Mouse (Mus musculus) ovary, postnatal 36 days (tissue): ENCODE results near the gene Nploc4.

Experiments
- DNase-seq: peaks from one replicate; pipeline ENCODE4 v3.0.0; 2022; ENCODE audit warnings: low spot score, mixed read lengths

Gene Nploc4

DNA sequence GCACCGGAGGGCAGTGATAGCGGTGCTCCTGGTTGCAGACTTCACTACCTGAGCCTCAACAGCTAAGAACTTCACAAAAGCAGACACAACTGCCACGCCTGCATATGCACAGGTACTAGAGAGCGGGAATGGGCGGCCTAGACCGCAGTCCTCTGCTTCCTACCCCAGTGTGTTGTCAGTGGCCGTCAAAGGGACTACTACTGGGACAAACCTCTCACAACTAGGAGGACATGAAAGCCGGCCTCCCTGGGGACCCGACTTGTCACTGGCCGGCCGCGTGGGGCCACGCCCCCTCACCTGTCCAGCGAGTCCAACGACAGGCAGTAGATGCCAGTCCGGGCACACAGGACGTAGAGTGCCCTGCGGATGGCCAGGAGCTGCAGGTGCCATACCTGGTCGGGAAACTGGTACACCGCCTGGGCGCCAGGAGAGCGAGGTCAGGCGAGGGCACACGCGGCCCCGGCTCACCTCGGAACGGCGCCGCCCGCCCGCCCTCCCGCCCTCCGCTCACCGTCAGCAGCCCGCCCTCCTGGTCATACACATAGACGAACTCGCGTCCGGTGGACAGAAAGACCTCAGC, 59.4 kb downstream of the Nploc4 start:
- peak; percentile 44 for DNase-seq

DNA sequence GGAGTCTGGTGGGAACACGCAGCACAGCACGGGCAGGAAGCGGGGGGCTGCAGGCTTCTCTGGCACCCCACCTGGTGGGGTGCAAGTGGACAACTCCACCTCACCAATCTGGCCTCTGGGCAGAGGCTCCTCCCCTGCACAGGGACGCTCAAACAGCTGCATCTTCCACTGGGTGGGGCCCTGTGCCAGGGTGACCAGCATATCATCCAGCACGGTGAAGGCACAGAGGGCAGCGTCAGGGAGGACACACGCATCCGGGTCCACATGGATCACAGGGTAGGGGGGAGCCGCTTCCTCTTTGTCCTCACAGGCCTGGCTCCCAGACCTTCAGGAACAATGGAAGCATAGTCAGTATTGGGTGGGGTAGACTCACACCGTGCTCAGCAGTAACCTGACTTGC, 60.2 kb downstream of the Nploc4 start:
- no peak for DNase-seq

DNA sequence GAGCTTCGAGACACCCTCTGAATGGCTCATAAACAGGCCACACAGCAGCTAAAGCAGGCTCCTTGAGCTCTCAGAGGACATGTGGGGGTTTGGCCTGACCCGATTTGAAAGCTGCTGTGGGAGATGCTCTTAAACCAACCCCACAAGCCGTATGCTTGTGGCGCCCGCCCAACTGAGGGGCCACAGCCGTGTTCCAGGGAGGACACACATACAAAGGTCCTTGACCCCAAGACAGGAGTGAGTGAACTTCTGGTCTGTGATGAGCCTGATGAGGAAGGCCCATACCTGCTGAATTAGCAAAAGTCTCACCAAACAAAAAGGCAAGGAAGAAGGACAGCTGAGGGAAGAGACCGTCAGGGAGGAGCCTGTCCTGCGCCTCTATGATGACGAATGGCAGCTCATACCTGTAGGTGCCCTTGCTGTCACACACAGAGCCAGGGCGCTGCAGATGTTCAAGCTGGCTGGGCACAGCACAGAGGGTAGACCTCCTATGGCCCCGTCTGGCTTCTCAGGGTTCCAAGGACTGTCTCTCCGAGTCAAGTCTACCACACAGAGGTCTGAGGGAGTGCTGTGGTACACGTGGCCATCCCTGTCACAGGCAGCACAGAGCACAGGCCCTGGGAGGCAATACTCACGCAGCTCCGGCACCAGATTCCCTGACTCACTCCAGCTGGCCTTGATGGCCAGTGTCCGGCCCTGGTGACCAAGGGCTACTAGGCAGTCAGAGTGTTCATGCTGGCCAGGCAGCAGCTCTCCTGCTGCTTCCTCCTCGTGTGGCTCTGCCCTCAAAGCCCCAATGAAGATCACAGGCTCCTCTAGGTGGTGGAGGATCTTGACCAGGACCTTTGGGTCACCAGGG, 61.0 kb downstream of the Nploc4 start:
- DNase-seq = no peak

DNA sequence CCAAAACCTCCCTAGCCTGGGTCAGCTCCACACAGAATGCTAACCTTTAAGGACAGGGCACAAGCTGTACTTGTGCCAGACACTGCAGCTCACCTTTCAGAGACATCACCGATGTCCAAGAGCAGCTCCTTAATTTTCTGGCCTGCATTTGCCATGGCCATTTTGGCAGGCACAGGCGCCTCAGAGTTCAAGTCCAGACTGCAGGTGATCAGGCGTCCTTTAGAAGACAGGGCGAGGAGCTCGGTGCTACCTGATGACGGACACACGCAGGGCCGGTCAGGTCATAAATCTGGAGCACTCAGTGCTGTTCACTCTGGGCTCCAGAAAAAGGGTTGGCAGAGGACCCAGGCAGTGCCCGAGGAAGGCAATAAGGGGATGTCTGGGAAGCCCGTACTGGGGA, 62.2 kb downstream of the Nploc4 start:
- DNase-seq = no peak

DNA sequence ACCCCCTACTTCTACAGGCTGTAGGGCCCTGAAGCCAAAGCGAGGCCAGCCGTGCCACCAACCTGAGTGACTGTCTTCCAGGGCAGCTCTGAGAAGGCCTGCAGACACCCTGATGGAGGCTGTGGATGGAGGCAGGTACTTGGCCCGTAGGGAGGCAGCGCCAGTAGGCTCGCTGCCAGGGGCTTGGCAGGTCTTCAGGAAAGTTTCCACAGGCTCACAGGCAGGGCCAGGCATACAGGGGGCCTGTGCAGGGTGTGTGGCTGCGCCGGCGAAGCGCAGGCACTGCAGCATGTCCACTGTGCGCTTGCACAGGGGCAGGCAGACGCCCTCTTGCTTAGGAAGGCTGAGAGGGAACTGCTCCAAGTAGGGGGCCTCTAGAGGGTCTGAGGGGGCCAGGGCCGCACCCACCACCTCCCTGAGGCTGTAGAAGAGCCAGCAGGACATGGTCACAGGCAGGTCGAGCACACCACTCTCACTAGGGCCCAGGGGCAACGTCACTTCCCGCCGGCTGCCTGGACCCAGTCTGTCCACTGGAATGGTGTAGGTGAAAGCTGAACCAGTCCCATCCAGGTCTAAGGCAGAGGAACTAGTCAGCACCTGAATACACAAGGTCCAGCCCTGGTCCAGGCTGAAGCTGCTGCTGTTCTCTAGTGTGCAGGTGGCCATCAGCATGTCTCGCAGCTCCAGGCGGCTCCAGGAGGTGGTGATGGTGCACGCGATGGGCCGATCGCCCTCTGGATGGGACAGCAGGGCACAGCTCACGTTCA, 63.5 kb downstream of the Nploc4 start:
- peak; percentile 68 for DNase-seq

DNA sequence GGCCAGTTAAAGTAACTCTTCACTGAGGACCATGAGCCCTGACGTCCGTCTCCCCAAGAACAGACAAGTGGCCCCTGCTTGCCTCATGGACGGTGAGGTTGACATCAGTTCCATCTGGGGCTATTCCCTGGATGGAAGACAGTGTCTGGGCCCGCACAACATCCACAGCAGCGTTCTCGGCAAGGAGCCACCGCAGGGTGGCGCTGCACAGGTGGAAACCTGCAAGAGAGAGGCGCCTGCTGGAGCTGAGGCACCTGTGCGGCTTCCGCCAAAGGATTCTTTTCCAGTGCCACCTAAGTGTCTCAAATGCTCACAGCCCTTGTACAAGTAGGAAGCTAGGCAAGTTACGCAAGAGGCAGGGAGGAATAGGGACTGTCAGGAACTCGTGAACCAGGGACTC, 64.5 kb downstream of the Nploc4 start:
- DNase-seq = no peak

DNA sequence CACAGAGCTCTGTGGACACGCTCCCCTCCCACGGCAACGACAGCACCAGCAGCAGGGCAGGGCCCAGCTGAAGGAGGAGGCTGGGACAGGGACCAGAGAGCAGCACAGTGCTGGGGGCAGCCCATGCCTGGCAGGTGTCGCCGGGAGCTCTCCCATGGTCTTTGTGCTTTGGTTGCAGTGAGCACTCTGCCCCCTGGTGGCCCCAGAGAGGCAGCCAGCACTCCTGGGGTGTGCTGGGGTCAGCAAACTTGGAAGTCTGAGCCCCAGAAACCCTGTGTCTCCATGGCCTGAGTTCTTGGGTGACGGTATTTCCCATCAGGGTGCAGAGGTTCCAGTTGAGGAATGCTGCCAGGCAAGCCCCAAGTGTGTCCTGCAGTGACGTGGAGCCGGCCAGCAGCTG, 67.9 kb downstream of the Nploc4 start:
- peak; percentile 71 for DNase-seq

DNA sequence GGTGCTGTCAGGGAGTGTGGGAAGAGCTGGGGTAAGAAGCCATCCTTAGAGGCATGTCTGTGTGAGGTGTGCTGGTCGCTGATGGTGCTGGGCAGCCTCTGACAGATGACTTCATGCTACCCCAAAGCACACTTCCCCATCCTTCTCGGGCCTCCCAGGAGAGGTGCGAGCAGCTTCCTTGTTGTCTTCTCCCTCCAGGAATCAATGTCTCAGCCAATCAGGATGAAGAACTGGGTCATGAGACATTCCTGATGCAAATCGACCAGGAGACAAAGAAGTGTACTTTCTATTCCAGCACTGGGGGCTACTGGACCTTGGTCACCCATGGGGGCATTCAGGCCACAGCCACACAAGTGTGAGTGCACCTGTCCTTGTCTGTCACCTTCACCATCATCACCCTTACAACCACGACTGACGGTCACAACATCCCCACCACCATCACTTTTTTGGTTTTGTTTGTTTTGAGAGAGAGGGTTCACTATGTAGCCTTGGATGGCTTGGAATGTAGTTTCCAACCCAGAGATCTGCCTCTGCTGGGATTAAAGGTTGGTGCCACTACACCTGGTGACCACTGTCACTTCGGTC, 71.0 kb downstream of the Nploc4 start:
- DNase-seq = no peak

DNA sequence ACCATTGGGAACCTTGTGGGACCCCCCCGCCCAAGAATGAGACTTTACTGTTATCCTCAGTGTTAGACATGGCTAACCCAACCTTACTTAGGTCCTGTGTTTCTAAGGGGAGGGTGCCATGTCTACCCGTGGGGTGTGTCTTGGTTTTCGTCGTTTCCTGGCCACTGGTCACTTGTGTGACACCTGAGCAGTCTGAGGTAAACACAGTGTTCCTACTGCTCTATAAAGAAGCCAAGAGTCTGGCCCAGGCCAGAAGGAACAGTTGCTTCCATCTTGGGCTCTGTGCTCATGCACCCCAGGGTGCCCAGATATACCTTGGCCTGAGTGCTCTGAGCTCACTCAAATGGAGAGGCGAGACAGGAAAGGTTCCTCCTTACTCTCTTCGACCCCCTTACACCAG, 74.6 kb downstream of the Nploc4 start:
- no peak for DNase-seq

DNA sequence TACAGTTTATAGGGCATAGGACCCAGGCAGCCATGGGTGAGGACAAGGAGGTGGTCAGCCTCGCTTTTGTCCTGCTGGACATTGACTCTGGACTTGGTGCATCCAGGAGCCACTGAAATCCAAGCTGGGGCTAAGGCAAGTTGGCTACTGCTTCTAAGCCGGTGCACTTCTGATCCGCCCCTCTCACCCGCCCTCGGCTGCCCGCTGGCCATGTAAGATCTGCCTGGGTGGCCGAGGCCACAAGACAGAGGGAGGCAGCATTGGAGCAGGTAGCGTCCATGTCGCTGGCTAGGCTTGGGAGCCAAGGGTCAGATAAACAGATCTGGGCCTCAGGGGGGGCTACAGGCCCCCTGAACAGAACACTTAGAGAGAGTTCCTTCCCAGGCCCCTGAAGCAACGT, 76.2 kb downstream of the Nploc4 start, which contains the start of gene Fscn2:
Fscn2 (plus strand) TSS at position 240 of the 400 bp plus-strand sequence.
- DNase-seq = no peak

DNA sequence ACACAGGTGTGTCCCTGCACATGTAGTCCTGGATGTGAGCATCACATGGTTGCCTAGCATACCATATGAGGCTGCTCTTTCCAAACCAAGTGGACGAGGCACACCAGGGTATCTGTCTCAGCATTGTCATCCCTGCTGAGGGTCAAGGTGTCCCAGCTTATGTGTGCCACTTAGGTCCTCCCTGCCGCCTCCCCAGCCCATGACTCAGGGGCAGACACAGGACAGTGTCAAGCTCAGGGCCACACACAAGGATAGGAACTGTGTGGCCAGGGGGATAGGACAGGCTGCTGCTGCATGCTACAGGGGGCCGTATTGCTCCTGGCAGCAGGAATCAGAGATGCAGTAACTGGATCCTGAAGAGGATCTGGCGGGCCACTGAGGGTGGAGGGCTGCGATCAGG, 76.8 kb downstream of the Nploc4 start:
- DNase-seq = no peak

DNA sequence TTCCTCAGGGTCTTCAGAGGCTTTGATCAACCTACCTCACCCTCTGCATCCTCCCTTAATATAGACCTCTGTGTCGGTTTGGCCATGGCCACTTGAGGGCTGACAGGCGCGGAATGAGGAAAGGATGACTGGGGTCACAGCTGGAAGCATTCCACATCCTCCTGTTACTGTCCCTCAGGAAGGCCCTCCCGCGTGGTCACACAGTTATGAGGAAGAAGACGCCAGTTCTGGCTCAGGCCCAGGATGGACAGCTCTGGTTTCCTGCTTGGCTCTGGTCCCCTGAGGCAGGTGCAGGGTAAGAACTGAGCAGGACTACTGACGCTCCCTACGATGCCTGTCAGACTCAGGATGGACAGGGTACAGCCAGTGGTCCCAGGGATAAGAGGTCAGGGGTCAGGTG, 77.4 kb downstream of the Nploc4 start:
- no peak for DNase-seq

DNA sequence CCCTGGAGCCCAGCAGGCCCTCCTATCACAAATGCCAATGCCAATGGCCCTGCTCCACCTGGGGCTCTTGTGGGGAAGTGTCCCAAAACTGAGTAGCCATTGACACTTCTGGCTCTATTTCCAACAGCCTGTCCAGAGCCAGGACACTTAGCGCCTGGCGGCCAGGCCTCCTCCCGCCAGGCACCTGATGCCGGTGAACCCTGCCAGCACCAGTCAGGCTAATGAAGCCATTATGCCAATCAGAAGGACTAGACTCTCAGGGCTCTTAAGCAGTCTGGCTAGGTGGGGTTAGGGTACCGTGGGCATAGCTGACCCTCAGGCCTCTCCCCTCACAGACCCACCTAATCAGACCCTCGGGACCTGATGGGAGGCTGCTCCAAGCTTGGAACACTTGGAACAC, 78.1 kb downstream of the Nploc4 start:
- no peak for DNase-seq

DNA sequence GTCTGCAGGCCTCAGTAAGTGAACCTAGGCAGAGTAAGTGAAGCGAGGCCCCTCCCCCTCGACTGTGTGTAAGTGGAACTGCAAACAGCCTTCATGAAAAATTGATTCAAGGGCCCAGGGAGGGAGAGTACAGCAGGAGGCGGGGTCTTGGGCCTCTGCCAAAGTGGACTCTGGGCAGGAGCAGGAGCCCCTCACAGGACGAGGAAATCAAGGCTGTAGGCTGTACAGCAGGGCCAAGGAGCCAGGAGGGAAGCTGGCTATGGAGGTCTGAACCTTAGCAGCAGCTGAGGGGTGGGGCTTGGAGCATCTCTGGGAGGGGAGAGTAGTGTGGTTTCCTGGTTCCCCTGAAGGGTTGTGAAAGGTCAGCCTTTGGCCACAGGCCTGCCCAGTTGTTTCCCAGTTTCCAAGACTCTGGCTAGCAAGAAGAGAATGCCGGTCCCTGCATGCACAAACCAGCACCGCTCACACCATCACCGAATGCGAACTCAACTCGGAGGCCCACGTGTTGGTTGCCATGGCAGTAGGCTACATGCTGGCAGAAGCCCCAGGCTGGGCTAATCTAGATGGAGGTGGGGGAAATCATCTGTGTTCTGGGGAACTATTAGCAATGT, 79.6 kb downstream of the Nploc4 start:
- peak; percentile 76 for DNase-seq

DNA sequence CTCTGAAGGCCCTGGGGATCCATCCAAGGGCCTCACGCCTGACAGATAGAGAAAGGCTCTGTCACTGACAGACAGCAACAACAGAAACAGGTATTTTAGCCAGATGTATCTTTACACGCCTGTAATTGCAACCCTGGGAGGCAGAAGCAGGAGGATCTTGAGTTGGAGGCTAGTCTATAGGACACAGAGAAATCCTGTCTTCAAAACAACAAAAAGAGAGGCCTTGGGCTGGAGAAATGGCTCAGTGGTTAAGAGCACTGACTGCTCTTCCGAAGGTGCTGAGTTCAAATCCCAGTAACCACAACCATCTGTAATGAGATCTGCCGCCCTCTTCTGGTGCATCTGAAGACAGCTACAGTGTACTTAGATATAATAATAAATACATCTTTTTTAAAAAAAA, 80.6 kb downstream of the Nploc4 start:
- no peak for DNase-seq

DNA sequence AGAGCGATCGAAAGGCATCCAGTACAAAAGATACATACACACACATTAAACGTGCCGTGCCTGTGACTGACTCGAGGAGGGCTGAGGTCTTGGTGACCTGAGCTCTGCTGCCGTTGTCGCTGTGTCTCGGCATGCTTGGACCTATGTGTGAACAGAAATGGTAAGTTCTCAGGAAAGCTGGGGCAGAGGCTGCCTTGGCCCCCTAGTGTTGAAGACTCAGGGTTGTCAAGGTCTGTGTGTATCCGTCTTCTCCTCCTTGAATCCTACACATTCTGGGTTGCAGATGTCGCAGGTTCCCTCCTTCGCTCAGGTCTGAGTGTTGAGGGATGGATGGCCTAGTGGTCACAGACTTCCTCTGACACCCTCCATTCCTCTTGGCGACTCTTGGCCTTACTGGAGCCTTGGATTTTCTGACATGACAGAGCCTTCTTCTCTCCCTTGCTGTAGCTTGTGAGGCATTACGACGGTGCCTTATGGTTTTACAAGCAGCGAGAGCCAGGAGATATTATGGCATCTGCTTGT, 81.1 kb downstream of the Nploc4 start:
- DNase-seq = peak; percentile 7

DNA sequence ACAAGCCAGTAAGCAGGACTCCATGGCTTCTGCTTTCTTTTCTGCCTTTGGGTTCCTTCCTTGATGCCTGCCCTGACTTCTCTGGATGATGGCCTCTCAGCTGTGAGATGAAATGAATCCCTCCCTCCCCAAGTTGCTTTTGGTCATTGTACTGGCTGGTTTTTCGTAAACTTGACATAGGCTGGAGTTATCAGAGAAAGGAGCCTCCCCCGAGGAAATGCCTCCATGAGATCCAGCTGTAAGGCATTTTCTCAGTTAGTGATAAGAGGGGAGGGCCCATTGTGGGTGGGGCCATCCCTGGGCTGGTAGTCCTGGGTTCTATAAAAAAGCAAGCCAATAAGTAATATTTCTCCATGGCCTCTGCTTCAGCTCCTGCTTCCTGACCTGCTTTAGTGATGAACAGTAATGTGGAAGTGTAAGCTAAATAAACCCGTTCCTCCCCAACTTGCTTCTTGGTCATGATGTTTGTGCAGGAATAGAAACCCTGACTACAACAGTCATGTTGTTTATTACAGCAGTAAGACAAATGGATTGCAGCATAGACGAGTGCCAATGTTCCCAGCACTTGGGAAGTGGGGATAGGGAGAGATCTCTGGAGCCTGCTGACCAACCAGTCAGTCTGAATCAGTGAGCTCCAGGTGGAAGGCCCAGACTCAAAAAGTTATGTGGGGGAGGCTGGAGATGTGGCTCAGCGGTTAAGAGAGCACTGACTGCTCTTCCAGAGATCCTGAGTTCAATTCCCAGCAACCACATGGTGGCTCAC, 82.0 kb downstream of the Nploc4 start:
- peak; percentile 4 for DNase-seq

DNA sequence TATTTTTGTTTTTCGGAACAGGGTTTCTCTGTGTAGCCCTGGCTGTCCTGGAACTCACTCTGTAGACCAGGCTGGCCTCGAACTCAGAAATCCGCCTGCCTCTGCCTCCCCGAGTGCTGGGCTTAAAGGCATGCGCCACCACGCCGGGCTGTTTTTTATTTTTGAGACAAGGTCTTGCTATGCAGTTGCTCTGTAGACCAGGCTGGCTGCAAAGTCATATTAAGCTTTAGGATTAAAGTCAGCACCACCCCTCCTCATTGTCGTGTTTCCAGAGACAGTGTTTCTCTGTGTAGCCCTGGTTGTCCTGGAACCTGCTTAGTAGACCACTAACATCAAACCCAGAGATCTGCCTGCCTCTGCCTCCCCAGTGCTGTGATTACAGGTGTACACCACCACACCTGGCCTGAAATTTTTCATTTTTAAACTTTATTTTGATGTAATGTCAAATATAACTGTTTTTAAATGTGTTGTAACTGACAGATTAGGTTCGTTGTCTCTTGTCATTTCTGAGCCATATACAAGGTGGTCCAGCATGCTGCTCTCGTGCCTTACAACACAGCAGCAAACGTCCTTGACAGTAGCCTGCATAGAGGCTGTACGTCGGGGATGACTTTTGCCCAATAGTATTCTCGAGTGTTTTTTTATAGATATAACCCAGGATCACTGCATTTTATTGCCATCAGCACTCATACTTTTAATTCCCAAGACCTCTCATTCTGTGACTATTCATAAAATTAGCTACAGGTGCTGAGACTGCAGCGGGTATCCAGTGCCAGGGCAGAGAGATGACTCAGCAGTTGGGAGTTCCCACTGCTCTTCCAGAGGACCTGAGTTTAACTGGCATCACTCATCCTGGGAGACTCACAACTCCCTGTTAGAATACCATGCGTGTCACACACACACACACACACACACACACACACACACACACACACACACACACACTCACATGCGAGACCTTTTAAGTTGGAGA, 82.9 kb downstream of the Nploc4 start:
- peak; percentile 3 for DNase-seq

DNA sequence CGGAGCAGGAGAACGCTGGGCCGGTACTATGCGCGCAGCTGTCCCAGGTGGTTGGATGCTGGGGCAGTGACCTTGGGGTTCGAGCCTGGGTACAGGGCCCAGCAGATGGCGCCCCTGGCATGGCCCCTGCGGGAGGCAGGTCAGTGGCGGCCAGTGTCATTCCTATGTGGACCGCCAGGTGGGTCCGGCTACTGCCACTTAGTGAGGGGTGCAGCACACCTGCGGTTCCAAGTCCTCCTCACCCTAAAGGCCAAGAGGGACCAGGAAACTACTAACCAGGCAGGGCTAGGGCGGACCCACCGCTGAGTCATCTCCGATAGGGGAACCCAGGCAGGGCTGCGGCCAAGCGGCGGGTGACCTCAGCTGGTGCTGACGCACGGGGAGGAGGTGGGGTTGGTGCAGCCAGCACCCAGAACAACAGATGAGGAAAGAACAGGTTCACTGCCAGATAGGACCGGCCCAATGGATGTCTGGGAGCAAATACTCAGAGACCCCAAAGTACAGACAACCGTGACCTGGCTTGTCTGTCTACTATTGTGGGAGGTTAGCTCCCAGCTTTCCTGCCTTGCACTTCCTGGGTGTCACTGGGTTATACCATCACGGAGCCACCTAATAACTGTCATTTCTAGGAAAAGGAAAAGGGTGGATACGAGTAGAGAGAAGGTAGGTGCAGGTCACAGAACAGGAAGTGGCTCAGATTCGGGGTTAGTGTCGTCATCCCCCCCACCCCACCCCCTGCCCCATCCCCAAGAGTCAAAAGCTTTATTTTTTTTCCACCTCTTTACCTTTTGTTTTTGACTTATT, 83.8 kb downstream of the Nploc4 start:
- DNase-seq = peak; percentile 88
